Mouse (Mus musculus): ENCODE data around the gene Try5. TPM values are rescaled to one million over a fixed set of nuclear protein-coding genes. Genes with fewer than 3 reads are reported as not detected.
"Not testable (repeated sequence)": the region's sequence is repeated elsewhere in the genome, so short reads cannot be mapped to it uniquely, and the experiment has no call there.

Try5 gene
- total RNA-seq (2017), result not detected in 2 replicates

DNA sequence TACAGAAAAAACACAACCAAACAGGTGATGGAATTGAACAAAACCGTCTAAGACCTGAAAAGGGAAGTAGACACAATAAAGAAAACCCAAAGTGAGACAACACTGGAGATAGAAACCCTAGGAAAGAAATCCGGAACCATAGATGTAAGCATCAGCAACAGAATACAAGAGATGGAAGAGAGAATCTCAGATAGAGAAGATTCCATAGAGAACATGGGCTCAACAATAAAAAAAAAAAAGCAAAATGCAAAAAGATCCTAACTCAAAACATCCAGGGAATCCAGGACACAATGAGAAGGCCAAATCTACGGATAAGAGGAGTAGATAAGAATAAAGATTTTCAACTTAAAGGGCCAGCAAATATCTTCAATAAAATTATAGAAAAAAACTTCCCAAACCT, at the start of gene Try5:
Try5 (minus strand) TSS at position 101 of the 400 bp plus-strand sequence.
- ATAC-seq (replicated peaks; ENCODE audit: low read depth, poor library complexity, severe bottlenecking), result not testable (repeated sequence)

DNA sequence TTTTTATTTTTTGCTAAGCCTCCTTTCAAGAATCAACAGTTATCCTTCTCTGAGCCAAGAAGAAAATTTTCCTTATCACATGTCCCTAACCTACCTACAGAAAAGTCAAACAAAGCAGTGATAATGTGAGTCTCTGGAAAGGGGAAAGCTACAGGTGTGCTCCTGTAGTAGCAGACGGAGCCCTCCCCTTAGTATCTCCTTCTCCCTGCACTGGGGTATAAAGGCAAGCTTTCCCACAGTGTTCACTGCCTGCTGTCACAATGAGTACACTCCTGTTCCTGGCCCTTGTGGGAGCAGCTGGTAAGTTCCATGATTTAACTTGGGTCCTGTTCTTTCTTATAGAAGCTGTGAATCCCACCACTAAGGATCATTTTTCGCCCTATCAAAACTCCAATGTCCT, 37.3 kb upstream of the Try5 start, which contains the start of gene Try10:
Try10 (plus strand) TSS at position 174 of the 400 bp plus-strand sequence.
- no peak for ATAC-seq (replicated peaks; ENCODE audit: low read depth, poor library complexity, severe bottlenecking)

DNA sequence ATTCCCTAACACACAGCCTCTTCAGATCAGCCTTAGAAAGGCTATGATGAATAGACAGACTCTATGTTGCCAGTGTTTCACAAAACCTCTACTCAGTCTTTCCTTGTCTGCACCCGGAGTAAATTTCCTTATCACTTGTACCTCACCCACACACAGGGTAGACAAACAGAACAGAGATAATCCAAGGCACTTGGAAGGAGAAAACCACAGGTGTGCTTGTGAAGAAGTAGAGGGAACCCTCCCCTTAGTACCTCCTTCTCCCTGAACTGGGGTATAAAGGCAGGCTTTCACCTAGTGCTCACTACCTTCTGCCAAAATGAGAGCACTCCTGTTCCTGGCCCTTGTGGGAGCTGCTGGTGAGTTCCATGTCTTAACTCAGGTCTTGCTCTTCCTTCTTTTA, 14.7 kb downstream of the Try5 start, which contains the start of gene Try4:
Try4 (plus strand) TSS at position 301 of the 400 bp plus-strand sequence.
- ATAC-seq (replicated peaks; ENCODE audit: low read depth, poor library complexity, severe bottlenecking), result no peak

DNA sequence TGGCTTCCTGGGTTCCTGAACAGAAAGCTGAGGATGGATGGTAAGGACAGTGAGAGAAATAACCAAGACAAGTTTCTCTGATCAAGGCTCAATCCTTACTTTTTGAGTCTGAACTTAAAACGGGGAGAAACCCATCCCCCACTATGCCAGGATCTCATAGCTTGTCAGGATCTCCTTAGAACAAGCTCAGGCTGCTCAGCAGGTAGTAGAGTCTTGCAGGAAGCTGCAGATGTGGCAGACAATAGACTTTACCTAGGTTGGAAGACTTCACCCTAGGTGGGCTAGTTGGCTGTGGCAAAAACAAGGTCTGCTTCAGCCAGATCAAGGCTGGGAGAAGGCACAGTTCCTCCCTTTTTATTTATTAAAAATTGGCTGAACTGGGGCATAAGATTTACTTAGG, 18.4 kb downstream of the Try5 start:
- ATAC-seq (replicated peaks; ENCODE audit: low read depth, poor library complexity, severe bottlenecking), result no peak

DNA sequence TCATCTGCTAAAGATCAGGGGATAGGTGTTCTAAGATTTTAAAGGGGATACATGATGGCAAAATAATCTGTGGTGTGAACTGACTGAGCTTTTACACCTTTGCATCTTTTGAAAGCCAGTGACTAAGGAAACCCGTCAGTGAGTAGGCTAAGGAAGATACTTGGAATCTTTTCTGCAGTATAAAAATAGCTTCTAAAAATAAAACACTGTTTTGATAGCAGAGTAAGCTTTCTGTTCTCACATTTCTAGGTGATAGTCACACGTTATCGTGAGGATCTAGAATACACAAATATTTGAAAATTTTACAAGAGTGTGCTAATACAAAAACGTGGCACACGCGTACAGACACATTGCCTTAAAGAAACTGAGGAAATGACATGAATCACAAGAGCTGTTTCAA, 50.5 kb downstream of the Try5 start:
- ATAC-seq (replicated peaks; ENCODE audit: low read depth, poor library complexity, severe bottlenecking), result no peak

DNA sequence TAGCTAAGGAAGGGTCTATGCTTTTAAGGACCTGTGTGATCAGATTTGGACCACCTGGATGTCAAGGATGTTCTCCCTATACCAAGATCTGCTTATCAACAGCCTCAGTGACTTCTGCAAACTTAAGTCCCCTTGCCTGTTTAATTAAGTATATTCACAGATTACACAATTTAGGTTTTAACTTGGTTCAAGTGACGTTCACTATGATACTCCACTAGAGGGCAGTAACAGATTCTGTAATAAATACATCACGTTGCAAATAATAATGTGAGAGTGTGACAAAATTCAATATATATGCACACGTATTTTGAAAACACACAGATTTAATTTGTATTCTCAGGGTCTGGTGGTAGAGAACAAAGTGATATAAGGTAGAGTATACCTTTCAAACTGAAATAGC, 53.8 kb downstream of the Try5 start:
- peak; percentile 80 for ATAC-seq (replicated peaks; ENCODE audit: low read depth, poor library complexity, severe bottlenecking)

Other genes with a start within 250 kb of the Try5 start
- not detected in 2 replicates for gene Try4, start 14.6 kb downstream of the Try5 start, total RNA-seq (2017)
- gene Try10, start 37.3 kb upstream of the Try5 start, total RNA-seq (2017), result not detected in 2 replicates
- not detected in 2 replicates for gene Prss3, start 60.8 kb upstream of the Try5 start, total RNA-seq (2017)
- not detected in 2 replicates for gene Gm5771, start 75.5 kb upstream of the Try5 start, total RNA-seq (2017)
- not detected in 2 replicates for gene Gm10334, start 129.3 kb upstream of the Try5 start, total RNA-seq (2017)
- gene Prss1, start 142.1 kb upstream of the Try5 start, total RNA-seq (2017), result not detected in 2 replicates
- not detected in 2 replicates for gene Prss2, start 204.9 kb upstream of the Try5 start, total RNA-seq (2017)

Measured in common myeloid progenitor, adult 5-6 weeks (primary cell).